Mouse (Mus musculus): ENCODE measurements at regions not wholly inside any gene's neighbourhood (a gene's known extent, or its start where the extent isn't known, plus 50 kb on each side); places are given as distances from the start of the nearest gene placed in this dataset.

DNA sequence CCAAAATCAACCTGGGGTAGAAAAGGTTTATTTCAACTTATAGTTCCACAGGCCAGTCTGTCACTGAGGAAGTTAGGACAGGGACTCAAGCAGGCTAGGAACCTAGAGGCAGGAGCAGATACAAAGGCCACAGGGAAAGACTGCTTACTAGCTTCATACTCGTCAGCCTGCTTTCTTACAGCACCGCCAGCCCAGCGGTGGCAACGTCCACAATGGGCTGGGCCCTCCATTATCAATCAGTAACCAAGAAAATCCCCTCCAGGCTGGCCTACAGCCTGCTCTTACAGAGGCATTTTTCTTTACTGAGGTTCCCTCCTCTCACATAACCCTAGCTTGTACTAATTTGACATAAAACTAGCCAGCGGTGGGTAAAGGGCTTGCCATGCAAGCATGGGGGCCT is 180.2 kb downstream of the Utp6 start:
- Histone ChIP-seq H3K4me1 (peaks cover 17% of the 10 kb centered on the region), H3K4me2 (no peak overlapping the region), H3K9ac (no peak overlapping the region), H3K27me3 (no peaks in the 10 kb centered on the region), H3K36me3 (no peaks in the 10 kb centered on the region), H3K27ac (no peak overlapping the region), H3K4me3 (replicated peaks) (no peak overlapping the region), H3K9me3 (replicated peaks) (no peaks in the 10 kb centered on the region)
- ATAC-seq (replicated peaks; ENCODE audit: low FRiP score): no peak
- WGBS: 67% methylated on average over 5 of the region's 5 CpGs

DNA sequence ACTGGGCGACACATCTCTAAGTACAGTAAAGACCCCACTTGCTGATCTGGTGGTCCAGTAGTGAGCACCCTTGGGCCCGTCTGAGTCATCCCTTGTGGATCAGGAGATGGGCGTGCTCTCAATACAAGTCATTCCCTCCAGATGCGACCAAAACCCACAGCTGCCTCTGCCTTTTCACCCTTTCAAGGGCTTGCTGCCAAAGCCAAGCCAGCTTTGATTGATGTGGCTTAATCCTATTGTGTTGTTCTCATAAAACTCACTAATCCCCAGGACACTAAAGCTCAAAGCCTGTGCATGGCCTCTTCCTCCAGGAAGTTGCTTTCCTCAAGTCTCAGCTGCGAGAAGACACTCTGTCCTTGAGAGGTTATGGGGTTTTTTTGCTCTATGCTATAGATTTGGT is 182.4 kb downstream of the Utp6 start:
- H3K4me1 ChIP-seq: peaks cover 17% of the 10 kb centered on the region
- no peak for ATAC-seq (replicated peaks; ENCODE audit: low FRiP score)

DNA sequence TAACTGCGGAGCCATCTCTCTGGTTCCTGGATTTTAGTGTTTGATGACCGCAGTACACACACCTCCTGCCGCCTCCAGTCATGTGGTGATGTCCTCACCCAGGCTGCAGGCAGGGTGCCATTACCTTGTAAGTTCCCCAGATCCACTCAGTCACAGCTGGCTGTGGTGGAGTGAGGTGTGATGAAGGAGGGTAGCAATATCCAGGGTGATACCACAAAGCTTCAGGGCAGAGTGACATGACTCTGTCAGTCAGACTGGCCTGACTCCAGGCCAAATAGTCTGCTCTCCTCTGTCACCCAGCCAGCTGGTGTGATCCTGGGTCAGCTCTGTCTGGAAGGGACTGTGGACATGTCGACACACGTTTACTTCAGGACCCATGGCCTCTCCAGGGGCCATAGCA is 183.7 kb downstream of the Utp6 start:
- no peak overlapping the region for H3K27ac ChIP-seq
- WGBS: 65% methylated on average over 5 of the region's 5 CpGs
- H3K4me3 ChIP-seq (replicated peaks): no peak overlapping the region
- H3K4me2 ChIP-seq: no peak overlapping the region
- ATAC-seq (replicated peaks; ENCODE audit: low FRiP score): no peak
- H3K4me1 ChIP-seq: peaks cover 18% of the 10 kb centered on the region
- no peaks in the 10 kb centered on the region for H3K9me3 ChIP-seq (replicated peaks)
- H3K9ac ChIP-seq: no peak overlapping the region
- H3K36me3 ChIP-seq: no peaks in the 10 kb centered on the region
- no peaks in the 10 kb centered on the region; the same call in 1 of the 2 replicates for H3K27me3 ChIP-seq

More for the DNA sequence above, 182.4 kb downstream of the Utp6 start:
- no peaks in the 10 kb centered on the region for H3K9me3 ChIP-seq (replicated peaks)
- no peak overlapping the region for H3K27ac ChIP-seq
- no peaks in the 10 kb centered on the region for H3K27me3 ChIP-seq
- WGBS: 49% methylated on average over 5 of the region's 5 CpGs
- H3K4me2 ChIP-seq: no peak overlapping the region
- no peak overlapping the region for H3K9ac ChIP-seq
- H3K36me3 ChIP-seq: no peaks in the 10 kb centered on the region
- H3K4me3 ChIP-seq (replicated peaks): no peak overlapping the region

DNA sequence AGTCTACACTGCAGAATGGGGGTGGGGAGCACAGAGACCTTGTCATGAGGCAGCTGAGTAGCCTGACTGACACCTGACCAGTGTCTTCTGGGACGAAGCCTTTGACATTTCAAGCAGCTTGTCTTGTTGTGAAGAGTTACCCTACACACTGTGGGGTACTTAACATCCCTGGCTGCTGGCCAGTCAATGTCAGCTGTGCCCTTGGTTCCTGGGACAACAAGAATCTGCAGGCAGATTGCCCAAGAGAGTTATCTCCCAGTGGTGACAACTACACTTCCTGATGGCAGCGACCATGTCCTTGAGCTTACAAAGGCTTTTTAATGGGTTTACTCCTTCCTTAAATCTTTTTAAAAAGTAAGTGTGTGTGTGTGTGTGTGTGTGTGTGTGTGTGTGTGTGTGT is 184.2 kb downstream of the Utp6 start:
- WGBS: 61% methylated on average over 2 of the region's 2 CpGs
- no peaks in the 10 kb centered on the region; the same call in 1 of the 2 replicates for H3K27me3 ChIP-seq
- ATAC-seq (replicated peaks; ENCODE audit: low FRiP score): no peak

DNA sequence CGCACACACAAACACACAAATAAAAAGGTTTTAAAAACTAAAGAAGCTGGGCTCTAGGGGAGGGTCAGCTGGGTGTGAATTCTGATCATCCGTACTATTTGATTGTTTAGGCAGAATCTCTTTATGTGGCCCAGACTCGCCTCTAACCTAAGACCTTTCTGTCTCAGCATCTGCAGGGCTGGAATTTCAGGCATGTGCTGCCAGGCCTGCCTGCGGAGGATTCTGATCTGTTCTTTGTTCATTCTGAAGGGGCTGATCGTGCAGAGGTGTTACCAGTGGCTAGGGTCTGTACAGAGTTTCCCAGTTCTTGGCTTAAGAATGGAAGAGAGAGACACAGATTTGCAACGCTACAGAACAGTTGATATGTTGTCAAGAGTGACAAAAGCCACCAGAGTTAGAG is 185.6 kb downstream of the Rab11fip4 start:
- no peak for ATAC-seq (replicated peaks; ENCODE audit: low FRiP score)
- no peak overlapping the region for H3K27ac ChIP-seq
- no peaks in the 10 kb centered on the region for H3K9me3 ChIP-seq (replicated peaks)
- no peak overlapping the region for H3K4me3 ChIP-seq (replicated peaks)
- no peak overlapping the region for H3K9ac ChIP-seq
- 45% methylated on average over 6 of the region's 6 CpGs for WGBS
- H3K4me1 ChIP-seq: peaks cover 24% of the 10 kb centered on the region
- no peak overlapping the region for H3K4me2 ChIP-seq
- H3K36me3 ChIP-seq: no peaks in the 10 kb centered on the region
- no peaks in the 10 kb centered on the region; the same call in 1 of the 2 replicates for H3K27me3 ChIP-seq

More for the DNA sequence above, 184.2 kb downstream of the Utp6 start:
- no peak overlapping the region for H3K4me2 ChIP-seq
- no peak overlapping the region for H3K4me3 ChIP-seq (replicated peaks)
- H3K9me3 ChIP-seq (replicated peaks): no peaks in the 10 kb centered on the region
- no peak overlapping the region for H3K9ac ChIP-seq
- no peak overlapping the region for H3K27ac ChIP-seq
- H3K36me3 ChIP-seq: no peaks in the 10 kb centered on the region
- peaks cover 20% of the 10 kb centered on the region for H3K4me1 ChIP-seq

DNA sequence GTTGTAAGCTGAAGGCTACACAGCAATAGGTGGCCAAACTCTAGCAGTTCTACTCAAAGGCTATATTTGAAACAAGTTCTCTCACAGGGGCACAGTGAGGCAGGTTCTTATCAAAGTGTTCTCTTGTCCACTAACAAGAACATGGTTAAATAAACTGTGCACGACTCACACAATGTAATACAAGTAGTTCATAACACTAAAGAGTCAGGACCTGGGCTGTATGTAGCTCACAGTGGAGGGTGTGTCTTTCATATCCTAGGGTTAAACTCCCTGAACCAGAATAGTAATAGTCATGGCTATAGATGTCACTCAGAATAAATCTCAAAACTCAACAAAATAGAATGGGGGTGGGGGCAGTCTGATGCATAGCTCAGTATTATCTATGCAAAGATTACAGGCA is 182.7 kb downstream of the Rab11fip4 start:
- Histone ChIP-seq H3K27ac (no peak overlapping the region), H3K36me3 (no peaks in the 10 kb centered on the region), H3K4me2 (no peak overlapping the region), H3K4me1 (peaks cover 19% of the 10 kb centered on the region), H3K9ac (no peak overlapping the region), H3K27me3 (peaks cover 4% of the 10 kb centered on the region; the same call in 1 of the 2 replicates), H3K4me3 (replicated peaks) (no peak overlapping the region), H3K9me3 (replicated peaks) (0 out of 2 replicates have a peak, but pooled peaks cover 2% of the 10 kb centered on the region)
- no peak for ATAC-seq (replicated peaks; ENCODE audit: low FRiP score)
- WGBS: 64% methylated on average over 1 of the region's 1 CpGs

DNA sequence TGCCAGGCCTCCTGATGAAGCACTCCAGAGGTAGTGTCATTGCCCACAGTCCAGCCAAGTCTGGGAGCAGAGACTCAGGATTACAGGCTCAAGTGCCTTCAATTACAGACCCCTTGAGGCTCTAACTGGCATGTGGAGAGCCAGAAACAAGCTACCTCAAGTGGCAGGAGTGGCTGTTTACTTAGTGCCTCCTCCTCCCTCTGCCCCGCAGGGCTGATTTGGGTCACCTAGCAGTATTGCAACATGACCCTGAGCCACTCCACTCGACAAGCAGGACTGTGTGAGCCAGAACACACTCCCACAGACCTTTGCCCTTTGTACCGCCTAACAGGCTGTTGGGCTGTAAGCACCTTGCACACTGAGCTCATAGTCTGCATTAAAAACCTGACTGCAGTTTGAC is 180.4 kb downstream of the Rab11fip4 start:
- H3K27ac ChIP-seq: no peak overlapping the region; the same call in 1 of the 2 replicates
- no peaks in the 10 kb centered on the region for H3K36me3 ChIP-seq
- 23% methylated on average over 3 of the region's 3 CpGs for WGBS
- H3K27me3 ChIP-seq: peaks cover 4% of the 10 kb centered on the region; the same call in 1 of the 2 replicates
- no peak overlapping the region for H3K4me3 ChIP-seq (replicated peaks)
- peaks cover 15% of the 10 kb centered on the region for H3K4me1 ChIP-seq
- 0 out of 2 replicates have a peak, but pooled peaks cover 2% of the 10 kb centered on the region for H3K9me3 ChIP-seq (replicated peaks)
- H3K4me2 ChIP-seq: no peak overlapping the region
- H3K9ac ChIP-seq: no peak overlapping the region
- ATAC-seq (replicated peaks; ENCODE audit: low FRiP score): peak; percentile 89

DNA sequence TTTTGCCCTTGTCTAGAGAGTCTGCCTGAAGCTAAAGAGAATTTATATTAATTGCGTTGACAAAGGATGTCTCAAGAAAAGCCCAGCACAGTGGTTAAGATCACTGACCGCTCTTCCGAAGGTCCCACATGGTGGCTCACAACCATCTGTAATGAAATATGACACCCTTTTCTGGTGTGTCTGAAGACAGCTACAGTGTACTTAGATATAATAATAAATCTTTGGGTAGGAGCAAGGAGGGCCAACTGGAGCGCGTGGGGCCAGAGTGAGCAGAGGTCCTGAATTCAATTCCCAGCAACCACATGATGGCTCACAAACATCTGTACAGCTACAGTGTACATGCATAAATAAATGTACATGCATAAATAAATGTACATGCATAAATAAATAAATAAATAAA is 176.1 kb downstream of the Rab11fip4 start:
- peaks cover 12% of the 10 kb centered on the region for H3K4me1 ChIP-seq
- no peak overlapping the region for H3K4me3 ChIP-seq (replicated peaks)
- H3K36me3 ChIP-seq: no peaks in the 10 kb centered on the region
- H3K27ac ChIP-seq: no peak overlapping the region
- 0 out of 2 replicates have a peak, but pooled peaks cover 4% of the 10 kb centered on the region for H3K27me3 ChIP-seq
- H3K9ac ChIP-seq: no peak overlapping the region
- 0 out of 2 replicates have a peak, but pooled peaks cover 2% of the 10 kb centered on the region for H3K9me3 ChIP-seq (replicated peaks)
- WGBS: 52% methylated on average over 5 of the region's 5 CpGs
- ATAC-seq (replicated peaks; ENCODE audit: low FRiP score): no peak
- no peak overlapping the region for H3K4me2 ChIP-seq

DNA sequence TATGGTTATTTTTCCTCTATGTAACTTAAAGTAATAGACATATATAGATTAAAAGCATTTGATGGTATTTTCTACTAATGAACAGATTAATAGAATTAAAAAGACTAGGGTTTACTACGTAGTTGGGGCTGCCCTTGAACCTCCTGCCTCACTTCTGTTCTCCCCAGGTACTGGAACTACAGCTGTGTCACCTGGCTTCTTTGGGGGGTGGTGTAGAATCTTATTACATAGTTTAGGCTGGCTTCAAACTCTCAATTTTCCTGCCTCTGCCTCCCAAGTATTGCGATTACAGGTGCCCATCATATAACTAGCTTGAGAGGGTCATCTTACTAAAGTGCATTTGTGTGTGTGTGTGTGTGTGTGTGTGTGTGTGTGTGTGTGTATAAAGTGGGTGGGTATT is 175.0 kb downstream of the Rab11fip4 start:
- WGBS: 96% methylated on average over 2 of the region's 2 CpGs
- ATAC-seq (replicated peaks; ENCODE audit: low FRiP score): no peak
- H3K4me1 ChIP-seq: peaks cover 3% of the 10 kb centered on the region
- H3K4me2 ChIP-seq: no peak overlapping the region
- no peak overlapping the region for H3K9ac ChIP-seq
- 0 out of 2 replicates have a peak, but pooled peaks cover 2% of the 10 kb centered on the region for H3K9me3 ChIP-seq (replicated peaks)
- 0 out of 2 replicates have a peak, but pooled peaks cover 4% of the 10 kb centered on the region for H3K27me3 ChIP-seq
- H3K27ac ChIP-seq: no peak overlapping the region
- no peaks in the 10 kb centered on the region for H3K36me3 ChIP-seq
- H3K4me3 ChIP-seq (replicated peaks): no peak overlapping the region

DNA sequence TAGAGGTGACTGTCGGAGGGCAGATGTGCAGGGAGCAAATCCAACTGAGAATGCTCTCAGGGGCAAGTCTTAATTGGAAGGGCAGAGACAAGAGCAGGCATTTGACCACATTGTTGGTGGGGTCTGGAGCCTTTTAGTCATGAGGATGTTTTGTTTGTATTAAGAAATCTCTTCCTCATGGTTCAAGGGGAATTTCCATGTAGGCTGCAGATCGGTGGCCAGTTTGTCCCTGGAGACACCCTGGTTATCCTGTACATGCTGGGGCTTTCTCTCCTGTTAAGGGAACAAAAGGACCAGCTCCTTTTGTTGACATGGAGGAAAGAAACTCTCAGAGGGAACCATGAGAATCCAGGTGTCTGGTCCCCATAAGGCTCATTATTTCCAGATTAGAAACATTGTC is 174.4 kb downstream of the Rab11fip4 start:
- 75% methylated on average over 2 of the region's 2 CpGs for WGBS
- no peak for ATAC-seq (replicated peaks; ENCODE audit: low FRiP score)
- H3K4me1 ChIP-seq: no peaks in the 10 kb centered on the region

DNA sequence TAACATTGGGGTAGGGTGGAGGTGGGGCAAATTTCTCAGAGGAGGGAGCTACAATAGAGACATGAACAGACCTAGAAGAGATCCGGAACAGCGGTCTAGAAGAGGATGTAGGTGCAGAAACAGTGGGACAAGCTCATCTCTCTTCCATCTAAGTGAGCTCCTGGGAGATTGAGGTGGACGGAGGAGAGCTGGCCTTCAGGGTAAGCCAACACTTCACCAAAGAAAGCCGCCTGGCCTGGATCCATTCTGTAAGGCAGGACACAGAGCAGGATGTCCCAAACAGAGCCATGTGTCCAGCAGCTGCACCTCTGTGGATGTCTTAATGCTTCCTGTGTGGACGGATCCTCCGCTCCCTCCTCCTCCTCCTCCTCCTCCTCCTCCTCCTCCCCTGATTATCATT is 173.0 kb downstream of the Rab11fip4 start:
- Histone ChIP-seq H3K4me1 (peaks cover 4% of the 10 kb centered on the region; the same call in 1 of the 2 replicates), H3K36me3 (no peaks in the 10 kb centered on the region), H3K27ac (no peak overlapping the region), H3K9me3 (replicated peaks) (no peaks in the 10 kb centered on the region), H3K9ac (no peak overlapping the region), H3K4me2 (no peak overlapping the region), H3K27me3 (no peaks in the 10 kb centered on the region), H3K4me3 (replicated peaks) (no peak overlapping the region)
- 77% methylated on average over 6 of the region's 6 CpGs for WGBS
- ATAC-seq (replicated peaks; ENCODE audit: low FRiP score): no peak

More for the DNA sequence above, 174.4 kb downstream of the Rab11fip4 start:
- H3K9ac ChIP-seq: no peak overlapping the region
- H3K36me3 ChIP-seq: no peaks in the 10 kb centered on the region
- H3K27ac ChIP-seq: no peak overlapping the region
- H3K27me3 ChIP-seq: 0 out of 2 replicates have a peak, but pooled peaks cover 4% of the 10 kb centered on the region
- H3K9me3 ChIP-seq (replicated peaks): 0 out of 2 replicates have a peak, but pooled peaks cover 2% of the 10 kb centered on the region
- H3K4me2 ChIP-seq: no peak overlapping the region
- no peak overlapping the region for H3K4me3 ChIP-seq (replicated peaks)

DNA sequence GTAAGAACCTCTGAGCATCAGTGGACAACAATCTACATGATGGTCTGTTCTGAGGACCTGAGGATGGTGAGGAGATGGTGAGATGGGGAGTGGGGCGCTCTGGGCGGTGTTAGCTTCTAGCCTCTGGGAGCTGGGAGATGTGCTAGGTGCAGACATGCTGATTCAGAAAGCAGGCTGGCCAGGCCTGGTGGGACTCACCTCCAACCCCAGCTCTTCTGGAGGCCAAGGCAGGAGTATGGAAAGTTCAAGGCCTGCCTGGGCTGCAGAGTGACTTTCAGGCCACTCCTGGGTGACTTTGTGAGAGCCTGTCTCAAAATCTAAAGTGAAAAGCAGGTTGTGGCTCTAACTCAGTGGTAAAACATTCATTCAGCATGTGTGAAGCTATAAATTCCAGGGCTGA is 171.6 kb downstream of the Rab11fip4 start:
- no peaks in the 10 kb centered on the region for H3K27me3 ChIP-seq
- peaks cover 4% of the 10 kb centered on the region; the same call in 1 of the 2 replicates for H3K4me1 ChIP-seq
- 93% methylated on average over 2 of the region's 2 CpGs for WGBS
- no peak overlapping the region for H3K27ac ChIP-seq
- no peak for ATAC-seq (replicated peaks; ENCODE audit: low FRiP score)
- no peak overlapping the region for H3K9ac ChIP-seq
- H3K9me3 ChIP-seq (replicated peaks): no peaks in the 10 kb centered on the region
- no peak overlapping the region for H3K4me3 ChIP-seq (replicated peaks)
- H3K4me2 ChIP-seq: no peak overlapping the region
- H3K36me3 ChIP-seq: no peaks in the 10 kb centered on the region

DNA sequence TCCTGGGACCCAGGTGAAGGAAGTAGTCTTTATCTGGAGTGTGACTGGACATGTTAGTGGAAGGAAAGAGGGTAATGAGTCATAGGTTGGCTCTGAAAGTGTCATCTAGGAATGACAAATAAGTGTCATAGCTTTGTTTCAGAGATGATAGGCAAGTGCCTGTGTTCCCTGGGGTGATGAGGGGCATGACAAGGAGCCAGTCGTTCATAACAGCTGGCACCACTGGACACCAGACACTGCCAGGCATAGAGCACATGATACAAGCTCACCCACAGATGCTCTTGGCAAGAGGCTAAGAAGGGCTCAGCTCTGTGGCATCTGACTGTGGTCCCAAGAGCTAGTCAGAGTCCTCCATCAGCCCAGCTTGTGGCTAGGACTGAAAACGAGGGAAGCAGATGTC is 171.0 kb downstream of the Rab11fip4 start:
- 51% methylated on average over 2 of the region's 2 CpGs for WGBS

More for the DNA sequence above, 171.0 kb downstream of the Rab11fip4 start:
- Histone ChIP-seq H3K36me3 (no peaks in the 10 kb centered on the region), H3K4me3 (replicated peaks) (no peak overlapping the region), H3K4me1 (peaks cover 4% of the 10 kb centered on the region; the same call in 1 of the 2 replicates), H3K9me3 (replicated peaks) (no peaks in the 10 kb centered on the region), H3K27me3 (no peaks in the 10 kb centered on the region), H3K9ac (no peak overlapping the region), H3K27ac (no peak overlapping the region), H3K4me2 (no peak overlapping the region)
- no peak for ATAC-seq (replicated peaks; ENCODE audit: low FRiP score)

All from kidney, embryonic 15.5 days (tissue).